Mouse (Mus musculus) hindbrain, embryonic 11.5 days (tissue): ENCODE measurements around the gene Tex52. TPM values are rescaled to one million over a fixed set of nuclear protein-coding genes. Genes with fewer than 3 reads are reported as not detected.

Experiments
- ATAC-seq: fragments of 200-750 bp; cut with Nextera tagmentation; 2 replicates; pipeline ENCODE4 v1.8.0; 2017; ENCODE audit warnings: mild to moderate bottlenecking, moderate TSS enrichment, moderate library complexity; ENCODE audit not compliant: low FRiP score
- DNase-seq: peaks from one replicate; pipeline ENCODE4 v3.0.0-alpha.2; 2015; ENCODE audit warnings: low spot score
- H3K27ac ChIP-seq: fragments of 300-500 bp; sonication (generic); 2 replicates; pipeline ENCODE4 v1.5.1; 2014; ENCODE audit warnings: mild to moderate bottlenecking, low read depth, low read length
- H3K27me3 ChIP-seq: fragments of 300-500 bp; sonication (generic); 2 replicates; pipeline ENCODE4 v1.6.1; 2014; ENCODE audit warnings: mild to moderate bottlenecking, low read length, moderate library complexity, mixed read lengths; ENCODE audit not compliant: control insufficient read depth, insufficient read depth
- H3K36me3 ChIP-seq: fragments of 300-500 bp; sonication (generic); 2 replicates; pipeline ENCODE4 v1.6.1; 2014; ENCODE audit warnings: mild to moderate bottlenecking, low read length, moderate library complexity, mixed read lengths; ENCODE audit not compliant: control insufficient read depth, insufficient read depth
- H3K4me1 ChIP-seq: fragments of 300-500 bp; sonication (generic); replicated peaks from 2 replicates; pipeline ENCODE4 v1.6.1; 2014; ENCODE audit warnings: low read length, mixed read lengths; ENCODE audit not compliant: control insufficient read depth, insufficient read depth
- H3K4me2 ChIP-seq: fragments of 300-500 bp; sonication (generic); replicated peaks from 2 replicates; pipeline ENCODE4 v1.6.1; 2014; ENCODE audit warnings: mild to moderate bottlenecking, low read depth, low read length
- H3K4me3 ChIP-seq: fragments of 300-500 bp; sonication (generic); 2 replicates; pipeline ENCODE4 v1.5.1; 2014; ENCODE audit warnings: low read depth, low read length
- H3K9ac ChIP-seq: fragments of 300-500 bp; sonication (generic); 2 replicates; pipeline ENCODE4 v1.6.1; 2014; ENCODE audit warnings: low read depth, low read length
- H3K9me3 ChIP-seq: fragments of 300-500 bp; sonication (generic); 2 replicates; pipeline ENCODE4 v1.6.1; 2016; ENCODE audit warnings: low read length; ENCODE audit not compliant: control insufficient read depth
- WGBS: fragments of 180-500 bp; shearing (Covaris S2); extraction: QIAGEN DNeasy Blood & Tissue Kit; methylation state at CpG from one replicate; pipeline ENCODE4 v1.1.7; 2014; 5-methylcytosine and 5-hydroxymethylcytosine counted together
- polyA plus RNA-seq: library from polyadenylated mRNA; unstranded; fragments of >200 nt; fragmentation: Nextera tagmentation; extraction: Ambion mirVana; gene quantifications from 2 replicates; pipeline ENCODE4 v1.2.1, GENCODE M21; 2014

Gene Tex52
- 0.40 and 0.42 TPM in 2 replicates for polyA plus RNA-seq

GRCm38 (mm10) chr6:128375192-128375591 lies at the start of gene Tex52, which contains the start of gene Gm44596:
Gene Tex52, plus strand, starts transcription at chr6:128375456.
Gene Gm44596, plus strand, starts transcription at chr6:128375503.
- ATAC-seq (peak; percentile 79), DNase-seq (peak; percentile 57)
- Histone ChIP-seq H3K36me3 (peaks cover 8% of the 10 kb centered on the region), H3K27ac (0 out of 2 replicates have a peak within 1 kb of the TSS, but pooled peaks have one; percentile 36), H3K9me3 (no peaks in the 10 kb centered on the region), H3K4me1 (peaks cover 8% of the 10 kb centered on the region; the same call in 1 of the 2 replicates), H3K4me3 (no peak within 1 kb of the TSS), H3K27me3 (no peaks in the 10 kb centered on the region), H3K9ac (no peak within 1 kb of the TSS), H3K4me2 (no peak within 1 kb of the TSS)
- 11% methylated on average over 5 of the region's 6 CpGs for WGBS

GRCm38 (mm10) chr6:128334397-128335124 lies 40.7 kb upstream of the Tex52 start:
- 0 out of 2 replicates have a peak overlapping the region, but pooled peaks have one; percentile 0 for H3K27ac ChIP-seq
- DNase-seq = peak; percentile 86
- H3K9me3 ChIP-seq = no peaks in the 10 kb centered on the region
- WGBS = 28% methylated on average over 12 of the region's 12 CpGs
- H3K9ac ChIP-seq = no peak overlapping the region
- H3K4me2 ChIP-seq = no peak overlapping the region
- no peaks in the 10 kb centered on the region for H3K4me1 ChIP-seq
- no peak overlapping the region for H3K4me3 ChIP-seq
- H3K36me3 ChIP-seq = peaks cover 7% of the 10 kb centered on the region; the same call in 1 of the 2 replicates
- no peaks in the 10 kb centered on the region for H3K27me3 ChIP-seq
- peak; percentile 80 for ATAC-seq

GRCm38 (mm10) chr6:128337467-128337866 lies 37.8 kb upstream of the Tex52 start:
- no peak for DNase-seq
- 83% methylated on average over 7 of the region's 7 CpGs for WGBS
- no peak overlapping the region for H3K9ac ChIP-seq
- no peaks in the 10 kb centered on the region for H3K9me3 ChIP-seq
- H3K4me3 ChIP-seq = no peak overlapping the region
- H3K27me3 ChIP-seq = no peaks in the 10 kb centered on the region
- no peak overlapping the region for H3K4me2 ChIP-seq
- no peak overlapping the region for H3K27ac ChIP-seq
- H3K36me3 ChIP-seq = 0 out of 2 replicates have a peak, but pooled peaks cover 2% of the 10 kb centered on the region
- no peaks in the 10 kb centered on the region for H3K4me1 ChIP-seq
- no peak for ATAC-seq

- Histone ChIP-seq H3K4me2 (no peak overlapping the region), H3K9me3 (no peaks in the 10 kb centered on the region), H3K9ac (no peak overlapping the region), H3K4me1 (no peaks in the 10 kb centered on the region), H3K27ac (no peak overlapping the region), H3K27me3 (no peaks in the 10 kb centered on the region), H3K4me3 (no peak overlapping the region), H3K36me3 (0 out of 2 replicates have a peak, but pooled peaks cover 2% of the 10 kb centered on the region)
- ATAC-seq = no peak
- WGBS = 50% methylated on average over 5 of the region's 5 CpGs
- no peak for DNase-seq
Observed at GRCm38 (mm10) chr6:128338876-128339275, 36.4 kb upstream of the Tex52 start.

GRCm38 (mm10) chr6:128341956-128342723 lies 33.1 kb upstream of the Tex52 start:
- Histone ChIP-seq H3K9ac (no peak overlapping the region), H3K4me1 (no peaks in the 10 kb centered on the region), H3K4me3 (no peak overlapping the region), H3K9me3 (no peaks in the 10 kb centered on the region), H3K36me3 (no peaks in the 10 kb centered on the region), H3K27me3 (no peaks in the 10 kb centered on the region), H3K27ac (no peak overlapping the region), H3K4me2 (no peak overlapping the region)
- DNase-seq (no peak), ATAC-seq (no peak)
- 95% methylated on average over 11 of the region's 11 CpGs for WGBS

GRCm38 (mm10) chr6:128345623-128346022 lies 29.6 kb upstream of the Tex52 start:
- Histone ChIP-seq H3K36me3 (no peaks in the 10 kb centered on the region), H3K4me3 (no peak overlapping the region), H3K9me3 (no peaks in the 10 kb centered on the region), H3K4me2 (no peak overlapping the region), H3K27ac (no peak overlapping the region), H3K4me1 (no peaks in the 10 kb centered on the region), H3K9ac (no peak overlapping the region), H3K27me3 (no peaks in the 10 kb centered on the region)
- WGBS = 91% methylated on average over 10 of the region's 10 CpGs
- no peak for ATAC-seq
- no peak for DNase-seq

- Histone ChIP-seq H3K9ac (no peak overlapping the region), H3K4me3 (no peak overlapping the region), H3K4me2 (no peak overlapping the region), H3K27me3 (no peaks in the 10 kb centered on the region), H3K27ac (no peak overlapping the region), H3K36me3 (no peaks in the 10 kb centered on the region), H3K9me3 (no peaks in the 10 kb centered on the region), H3K4me1 (no peaks in the 10 kb centered on the region)
- ATAC-seq (no peak), DNase-seq (no peak)
- 95% methylated on average over 6 of the region's 6 CpGs for WGBS
Observed at GRCm38 (mm10) chr6:128346782-128347181, 28.5 kb upstream of the Tex52 start.

GRCm38 (mm10) chr6:128349711-128350110 lies 25.5 kb upstream of the Tex52 start:
- Histone ChIP-seq H3K27me3 (no peaks in the 10 kb centered on the region), H3K27ac (no peak overlapping the region), H3K4me2 (no peak overlapping the region), H3K36me3 (no peaks in the 10 kb centered on the region), H3K4me1 (peaks cover 4% of the 10 kb centered on the region; the same call in 1 of the 2 replicates), H3K9me3 (no peaks in the 10 kb centered on the region), H3K9ac (no peak overlapping the region), H3K4me3 (no peak overlapping the region)
- ATAC-seq = no peak
- no peak for DNase-seq
- WGBS = 48% methylated on average over 7 of the region's 7 CpGs
